Mouse (Mus musculus): ENCODE measurements around the gene Pam. TPM values are rescaled to one million over a fixed set of nuclear protein-coding genes. Genes with fewer than 3 reads are reported as not detected.

Pam gene
- polyA plus RNA-seq, 1 experiment, result 14.7 TPM

GRCm38 (mm10) chr1:97872072-97872471, 223.4 kb downstream of the Pam start:
- no peak for DNase-seq (ENCODE audit: low read depth, low spot score)
- 35% methylated on average over 2 of the region's 2 CpGs for WGBS

- WGBS, result 91% methylated on average over 7 of the region's 7 CpGs
- DNase-seq (ENCODE audit: low read depth, low spot score), result no peak
Measured at GRCm38 (mm10) chr1:97864135-97864534, 231.3 kb downstream of the Pam start.

GRCm38 (mm10) chr1:97863140-97863539, 232.3 kb downstream of the Pam start:
- DNase-seq (ENCODE audit: low read depth, low spot score), result no peak
- WGBS, result 82% methylated on average over 9 of the region's 9 CpGs

- 84% methylated on average over 5 of the region's 5 CpGs for WGBS
- no peak for DNase-seq (ENCODE audit: low read depth, low spot score)
Measured at GRCm38 (mm10) chr1:97862734-97863133, 232.7 kb downstream of the Pam start.

- 69% methylated on average over 3 of the region's 3 CpGs for WGBS
- DNase-seq (ENCODE audit: low read depth, low spot score), result no peak
Measured at GRCm38 (mm10) chr1:97854256-97854655, 241.2 kb downstream of the Pam start.

GRCm38 (mm10) chr1:97851601-97852175, 243.8 kb downstream of the Pam start:
- DNase-seq (ENCODE audit: low read depth, low spot score), result no peak
- WGBS, result 89% methylated on average over 13 of the region's 13 CpGs

- DNase-seq (ENCODE audit: low read depth, low spot score), result no peak
- 85% methylated on average over 14 of the region's 14 CpGs for WGBS
Measured at GRCm38 (mm10) chr1:97848601-97849241, 246.7 kb downstream of the Pam start.

GRCm38 (mm10) chr1:97843220-97843992, 252.0 kb downstream of the Pam start:
- DNase-seq (ENCODE audit: low read depth, low spot score), result no peak

GRCm38 (mm10) chr1:97834354-97834822, 261.1 kb downstream of the Pam start:
- DNase-seq (ENCODE audit: low read depth, low spot score), result no peak
- 71% methylated on average over 5 of the region's 5 CpGs for WGBS

GRCm38 (mm10) chr1:97833466-97834353, 261.7 kb downstream of the Pam start:
- 66% methylated on average over 5 of the region's 5 CpGs for WGBS
- DNase-seq (ENCODE audit: low read depth, low spot score), result no peak

- WGBS, result 85% methylated on average over 5 of the region's 5 CpGs
- no peak for DNase-seq (ENCODE audit: low read depth, low spot score)
Measured at GRCm38 (mm10) chr1:97828087-97828486, 267.4 kb downstream of the Pam start.

- 30% methylated on average over 2 of the region's 2 CpGs for WGBS
- DNase-seq (ENCODE audit: low read depth, low spot score), result no peak
Measured at GRCm38 (mm10) chr1:97827566-97827965, 267.9 kb downstream of the Pam start.

GRCm38 (mm10) chr1:97822904-97823303, 272.5 kb downstream of the Pam start:
- 93% methylated on average over 7 of the region's 7 CpGs for WGBS
- DNase-seq (ENCODE audit: low read depth, low spot score), result no peak

GRCm38 (mm10) chr1:97822203-97822602, 273.2 kb downstream of the Pam start:
- WGBS, result 81% methylated on average over 5 of the region's 5 CpGs
- DNase-seq (ENCODE audit: low read depth, low spot score), result no peak

GRCm38 (mm10) chr1:97821282-97821681, 274.2 kb downstream of the Pam start:
- no peak for DNase-seq (ENCODE audit: low read depth, low spot score)
- 89% methylated on average over 3 of the region's 3 CpGs for WGBS

- peak; percentile 4 for DNase-seq (ENCODE audit: low read depth, low spot score)
- WGBS, result 17% methylated on average over 2 of the region's 2 CpGs
Measured at GRCm38 (mm10) chr1:97809255-97809912, 286.1 kb downstream of the Pam start.

- DNase-seq (ENCODE audit: low read depth, low spot score), result no peak
Measured at GRCm38 (mm10) chr1:97804520-97804919, 290.9 kb downstream of the Pam start.

- DNase-seq (ENCODE audit: low read depth, low spot score), result peak; percentile 0
- WGBS, result 17% methylated on average over 4 of the region's 4 CpGs
Measured at GRCm38 (mm10) chr1:97802207-97802902, 293.1 kb downstream of the Pam start.

GRCm38 (mm10) chr1:97795936-97796335, 299.5 kb downstream of the Pam start:
- WGBS, result 71% methylated on average over 9 of the region's 9 CpGs
- no peak for DNase-seq (ENCODE audit: low read depth, low spot score)
